Mouse (Mus musculus) liver, embryonic 15.5 days (tissue): ENCODE results near the gene Gm5105. TPM values are rescaled to one million over a fixed set of nuclear protein-coding genes. Genes with fewer than 3 reads are reported as not detected.

Experiments used
- ATAC-seq: fragments of 200-750 bp; cut with Nextera tagmentation; 2 replicates; pipeline ENCODE4 v1.8.0; 2017; ENCODE audit warnings: moderate number of reproducible peaks, mild to moderate bottlenecking, moderate library complexity; ENCODE audit not compliant: insufficient read depth
- H3K27ac ChIP-seq: fragments of 300-500 bp; sonication (generic); replicated peaks from 2 replicates; pipeline ENCODE4 v1.5.1; 2015; ENCODE audit warnings: mild to moderate bottlenecking, inconsistent platforms
- H3K27me3 ChIP-seq: fragments of 300-500 bp; sonication (generic); 2 replicates; pipeline ENCODE4 v1.6.1; 2015; ENCODE audit warnings: mild to moderate bottlenecking, inconsistent platforms
- H3K36me3 ChIP-seq: fragments of 300-500 bp; sonication (generic); replicated peaks from 2 replicates; pipeline ENCODE4 v1.6.1; 2015; ENCODE audit warnings: moderate library complexity, mild to moderate bottlenecking, inconsistent platforms
- H3K4me1 ChIP-seq: fragments of 300-500 bp; sonication (generic); replicated peaks from 2 replicates; pipeline ENCODE4 v1.6.1; 2015; ENCODE audit warnings: inconsistent platforms
- H3K4me2 ChIP-seq: fragments of 300-500 bp; sonication (generic); 2 replicates; pipeline ENCODE4 v1.6.1; 2015; ENCODE audit warnings: moderate library complexity, mild to moderate bottlenecking, inconsistent platforms
- H3K4me3 ChIP-seq: fragments of 300-500 bp; sonication (generic); replicated peaks from 2 replicates; pipeline ENCODE4 v1.5.1; 2015; ENCODE audit warnings: mild to moderate bottlenecking, inconsistent platforms
- H3K9ac ChIP-seq: fragments of 300-500 bp; sonication (generic); 2 replicates; pipeline ENCODE4 v1.6.1; 2015; ENCODE audit warnings: moderate library complexity, mild to moderate bottlenecking, inconsistent platforms
- H3K9me3 ChIP-seq: fragments of 300-500 bp; sonication (generic); replicated peaks from 2 replicates; pipeline ENCODE4 v1.6.1; 2016; ENCODE audit warnings: inconsistent platforms
- WGBS: fragments of 180-500 bp; shearing (Covaris S2); methylation state at CpG from one replicate; pipeline ENCODE4 v1.1.7; 2015; ENCODE audit warnings: mixed read lengths; ENCODE audit not compliant: insufficient replicate concordance; 5-methylcytosine and 5-hydroxymethylcytosine counted together
- polyA plus RNA-seq: library from polyadenylated mRNA; unstranded; fragments of >200 nt; fragmentation: Nextera tagmentation; extraction: Ambion mirVana; gene quantifications from 2 replicates; pipeline ENCODE4 v1.2.1, GENCODE M21; 2015

The Gm5105 gene
- polyA plus RNA-seq, 1 experiment from 2014 or later: 0.09 TPM

DNA sequence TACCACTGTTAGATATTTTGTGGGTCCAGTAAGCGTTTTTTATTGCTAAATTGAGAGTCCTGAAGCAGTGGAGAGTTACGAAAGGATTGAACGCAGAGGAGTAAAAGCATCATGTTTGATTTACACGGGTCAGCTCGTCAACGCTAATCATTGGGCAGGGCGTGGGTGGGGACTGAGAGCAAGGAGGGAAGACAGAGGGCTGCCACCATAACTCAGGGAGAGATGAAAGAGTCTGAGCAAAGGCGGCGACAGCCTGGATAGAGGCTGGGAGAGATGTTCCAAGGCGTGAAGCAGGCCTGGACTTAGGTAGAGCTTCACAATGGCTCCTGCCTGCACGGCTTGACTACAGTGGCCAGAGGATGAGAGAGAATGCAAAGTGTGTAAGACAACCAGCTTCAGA, 16.4 kb downstream of the Gm5105 start:
- Histone ChIP-seq H3K9ac (no peak overlapping the region), H3K27ac (no peak overlapping the region), H3K9me3 (no peaks in the 10 kb centered on the region), H3K4me1 (peaks cover 2% of the 10 kb centered on the region; the same call in 1 of the 2 replicates), H3K4me3 (no peak overlapping the region), H3K4me2 (no peak overlapping the region), H3K27me3 (no peaks in the 10 kb centered on the region), H3K36me3 (no peaks in the 10 kb centered on the region)
- WGBS: 62% methylated on average over 11 of the region's 11 CpGs
- ATAC-seq: no peak

DNA sequence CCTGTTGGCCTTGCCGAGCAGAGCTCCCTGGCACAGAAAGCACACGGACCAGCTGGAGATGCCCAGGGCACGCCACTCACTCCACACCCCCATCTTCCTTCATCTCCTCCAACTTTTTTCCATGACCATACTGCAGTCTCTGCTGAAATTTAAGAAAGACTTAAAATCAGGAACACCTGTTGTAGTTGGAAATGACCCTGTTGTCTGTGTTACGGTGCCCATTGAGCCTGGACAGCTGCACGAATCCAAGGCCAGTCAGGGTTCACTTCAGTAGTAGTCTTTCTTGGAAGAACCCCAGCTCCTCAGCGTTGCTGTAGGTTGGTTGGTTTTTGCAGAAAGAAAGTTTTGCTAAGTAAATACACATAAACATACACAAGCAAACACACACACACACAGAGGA, 17.6 kb downstream of the Gm5105 start:
- Histone ChIP-seq H3K9ac (no peak overlapping the region), H3K27me3 (no peaks in the 10 kb centered on the region), H3K36me3 (no peaks in the 10 kb centered on the region), H3K4me3 (no peak overlapping the region), H3K4me2 (no peak overlapping the region), H3K27ac (no peak overlapping the region), H3K4me1 (peaks cover 2% of the 10 kb centered on the region; the same call in 1 of the 2 replicates), H3K9me3 (no peaks in the 10 kb centered on the region)
- whole genome bisulfite sequencing: 69% methylated on average over 6 of the region's 6 CpGs
- no peak for ATAC-seq

DNA sequence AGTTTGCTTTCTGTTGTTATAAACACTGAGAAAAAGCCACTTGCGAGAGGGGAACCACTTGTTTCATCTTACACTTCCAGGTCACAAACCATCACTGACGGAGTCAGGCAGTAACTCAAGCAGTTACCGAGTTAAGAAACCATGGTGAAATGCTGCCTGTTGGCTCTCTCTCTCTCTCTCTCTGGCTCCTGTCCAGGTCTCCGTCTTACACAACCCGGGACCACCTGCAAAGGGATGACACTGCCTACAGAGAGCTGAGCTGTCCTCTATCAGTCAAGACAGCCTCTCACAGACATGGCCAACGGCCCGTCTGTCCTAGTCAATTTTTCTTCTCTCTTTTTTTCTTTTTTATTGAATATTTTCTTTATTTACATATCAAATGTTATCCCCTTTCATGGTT, 23.9 kb downstream of the Gm5105 start:
- no peak overlapping the region for H3K27ac ChIP-seq
- WGBS: 70% methylated on average over 7 of the region's 7 CpGs
- H3K4me3 ChIP-seq: no peak overlapping the region
- H3K36me3 ChIP-seq: no peaks in the 10 kb centered on the region
- H3K9ac ChIP-seq: no peak overlapping the region
- no peak overlapping the region for H3K4me2 ChIP-seq
- no peaks in the 10 kb centered on the region for H3K9me3 ChIP-seq
- ATAC-seq: no peak
- H3K27me3 ChIP-seq: no peaks in the 10 kb centered on the region
- H3K4me1 ChIP-seq: no peaks in the 10 kb centered on the region

DNA sequence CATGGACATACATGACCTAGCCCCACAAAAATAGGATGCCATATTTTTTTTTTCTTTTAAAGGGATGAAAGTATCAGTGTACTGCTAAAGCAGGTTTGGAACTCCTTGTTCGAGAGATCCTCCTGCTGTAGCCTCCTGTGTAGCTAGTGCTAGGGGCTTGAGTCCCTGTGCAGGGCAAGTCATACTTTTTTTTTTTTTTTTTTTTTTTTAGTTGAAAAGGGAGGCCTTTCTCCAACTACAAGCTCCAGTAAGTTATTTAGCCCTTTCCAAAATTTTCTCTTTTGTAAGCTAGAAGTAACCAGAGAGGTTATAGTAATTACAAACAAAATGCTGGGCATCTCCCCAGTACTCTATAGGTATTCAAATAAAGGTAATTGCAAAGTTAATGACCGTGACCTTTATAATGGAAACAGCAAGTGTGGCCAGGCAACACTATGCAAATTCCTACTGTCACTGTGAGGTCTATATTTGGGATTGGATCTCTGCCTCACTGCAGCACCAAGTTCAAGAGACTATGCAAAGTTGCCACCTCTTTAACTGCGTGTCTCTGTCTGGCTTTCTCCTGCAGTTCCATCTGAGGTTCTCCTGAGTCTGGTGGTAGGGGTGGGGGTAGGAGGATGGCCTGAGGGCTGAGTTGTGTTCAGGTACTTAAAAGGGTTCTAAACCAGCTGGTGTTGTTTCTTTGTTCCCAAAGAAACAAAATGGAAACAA, 25.4 kb downstream of the Gm5105 start:
- Histone ChIP-seq H3K4me1 (no peaks in the 10 kb centered on the region), H3K36me3 (no peaks in the 10 kb centered on the region), H3K9ac (no peak overlapping the region), H3K4me3 (no peak overlapping the region), H3K27ac (no peak overlapping the region), H3K27me3 (no peaks in the 10 kb centered on the region), H3K9me3 (no peaks in the 10 kb centered on the region), H3K4me2 (no peak overlapping the region)
- ATAC-seq: no peak
- 62% methylated on average over 3 of the region's 3 CpGs for WGBS

DNA sequence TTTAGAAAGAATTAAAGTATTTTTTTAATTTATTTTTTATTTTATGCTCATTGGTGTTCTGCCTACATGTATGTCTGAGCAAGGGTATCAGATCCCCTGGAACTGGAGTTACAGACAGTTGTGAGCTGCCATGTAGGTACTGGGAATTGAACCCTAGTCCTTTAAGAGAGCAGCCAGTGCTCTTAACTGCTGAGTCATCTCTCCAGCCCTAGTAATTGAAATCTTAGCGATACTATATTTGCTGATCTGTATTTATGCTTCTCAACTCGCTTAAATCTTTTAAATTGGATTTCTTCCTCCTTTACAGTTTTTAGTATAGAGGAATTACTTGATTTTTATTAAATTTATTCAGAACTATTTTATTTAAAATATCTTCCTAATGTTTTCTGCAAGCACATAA, 26.2 kb downstream of the Gm5105 start:
- Histone ChIP-seq H3K36me3 (no peaks in the 10 kb centered on the region), H3K4me3 (no peak overlapping the region), H3K9me3 (no peaks in the 10 kb centered on the region), H3K4me1 (no peaks in the 10 kb centered on the region), H3K27me3 (no peaks in the 10 kb centered on the region), H3K27ac (no peak overlapping the region), H3K9ac (no peak overlapping the region), H3K4me2 (no peak overlapping the region)
- 51% methylated on average over 2 of the region's 2 CpGs for WGBS
- no peak for ATAC-seq

DNA sequence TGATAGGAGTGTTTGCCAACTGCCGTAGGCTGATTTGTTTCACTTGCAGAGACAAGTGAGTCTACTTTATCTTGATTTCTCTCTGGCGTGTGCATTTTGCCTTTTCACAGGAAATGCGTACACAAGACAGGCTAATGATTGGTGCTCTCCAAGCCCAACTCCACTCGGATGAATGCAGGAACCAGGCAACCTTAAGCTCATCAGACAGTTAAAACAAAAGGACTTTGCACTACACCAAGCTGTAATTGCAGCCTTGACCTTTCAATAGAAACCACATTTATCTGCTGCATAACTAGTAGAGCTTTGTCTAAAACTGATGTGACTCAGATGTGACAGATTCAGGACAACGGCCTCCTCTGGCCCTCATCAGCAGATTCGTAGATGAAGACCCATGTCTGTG, 33.2 kb downstream of the Gm5105 start:
- Histone ChIP-seq H3K36me3 (no peaks in the 10 kb centered on the region), H3K4me2 (no peak overlapping the region), H3K4me1 (no peaks in the 10 kb centered on the region), H3K9me3 (no peaks in the 10 kb centered on the region), H3K4me3 (no peak overlapping the region), H3K9ac (no peak overlapping the region), H3K27me3 (no peaks in the 10 kb centered on the region), H3K27ac (no peak overlapping the region)
- ATAC-seq: no peak
- WGBS: 52% methylated on average over 6 of the region's 6 CpGs

DNA sequence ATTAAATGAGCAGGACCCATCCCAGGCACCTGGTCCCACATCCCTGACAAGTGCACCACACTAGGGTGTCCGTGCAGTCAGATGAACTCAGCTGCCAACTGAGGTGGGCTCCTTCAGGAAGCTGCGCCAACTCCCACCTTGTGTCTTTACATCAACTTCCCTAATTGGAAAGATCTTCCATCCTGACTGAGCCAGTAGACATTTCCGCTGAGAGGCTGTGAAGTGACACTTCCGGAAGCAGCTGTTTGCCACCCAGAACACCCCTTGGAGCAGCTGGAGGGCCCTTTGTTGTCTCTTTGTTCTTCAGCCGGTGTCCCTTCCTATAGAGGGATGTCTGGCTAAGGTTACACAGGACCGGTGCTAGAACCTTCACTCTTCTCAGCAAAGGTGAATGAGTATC, 36.6 kb downstream of the Gm5105 start:
- no peak overlapping the region for H3K27ac ChIP-seq
- no peaks in the 10 kb centered on the region for H3K36me3 ChIP-seq
- H3K4me1 ChIP-seq: no peaks in the 10 kb centered on the region
- 51% methylated on average over 6 of the region's 6 CpGs for WGBS
- no peak for ATAC-seq
- no peak overlapping the region for H3K4me3 ChIP-seq
- no peaks in the 10 kb centered on the region for H3K27me3 ChIP-seq
- no peaks in the 10 kb centered on the region for H3K9me3 ChIP-seq
- no peak overlapping the region for H3K9ac ChIP-seq
- H3K4me2 ChIP-seq: no peak overlapping the region

DNA sequence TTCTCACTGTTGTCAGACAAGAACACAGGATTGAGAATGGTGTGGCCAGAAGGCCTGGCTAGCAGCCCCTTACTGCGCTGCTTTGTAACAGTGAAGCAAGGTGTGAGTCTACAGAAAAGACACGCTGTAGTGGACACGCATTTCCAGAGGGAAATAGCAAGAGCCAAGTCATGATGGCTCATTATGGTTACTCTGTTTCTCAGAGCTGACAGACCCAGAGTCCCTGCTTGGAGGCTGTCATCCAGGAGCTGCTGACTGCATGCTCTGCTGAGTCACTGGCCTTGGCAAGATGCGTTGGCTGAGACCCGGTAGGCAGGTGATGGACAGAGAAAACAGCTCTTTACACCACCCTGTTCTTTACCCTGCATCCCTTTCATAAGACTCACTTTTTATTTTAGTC, 37.8 kb downstream of the Gm5105 start:
- Histone ChIP-seq H3K27ac (no peak overlapping the region), H3K9ac (no peak overlapping the region), H3K36me3 (no peaks in the 10 kb centered on the region), H3K9me3 (no peaks in the 10 kb centered on the region), H3K27me3 (no peaks in the 10 kb centered on the region), H3K4me2 (no peak overlapping the region), H3K4me1 (no peaks in the 10 kb centered on the region), H3K4me3 (no peak overlapping the region)
- 64% methylated on average over 5 of the region's 5 CpGs for WGBS
- no peak for ATAC-seq

DNA sequence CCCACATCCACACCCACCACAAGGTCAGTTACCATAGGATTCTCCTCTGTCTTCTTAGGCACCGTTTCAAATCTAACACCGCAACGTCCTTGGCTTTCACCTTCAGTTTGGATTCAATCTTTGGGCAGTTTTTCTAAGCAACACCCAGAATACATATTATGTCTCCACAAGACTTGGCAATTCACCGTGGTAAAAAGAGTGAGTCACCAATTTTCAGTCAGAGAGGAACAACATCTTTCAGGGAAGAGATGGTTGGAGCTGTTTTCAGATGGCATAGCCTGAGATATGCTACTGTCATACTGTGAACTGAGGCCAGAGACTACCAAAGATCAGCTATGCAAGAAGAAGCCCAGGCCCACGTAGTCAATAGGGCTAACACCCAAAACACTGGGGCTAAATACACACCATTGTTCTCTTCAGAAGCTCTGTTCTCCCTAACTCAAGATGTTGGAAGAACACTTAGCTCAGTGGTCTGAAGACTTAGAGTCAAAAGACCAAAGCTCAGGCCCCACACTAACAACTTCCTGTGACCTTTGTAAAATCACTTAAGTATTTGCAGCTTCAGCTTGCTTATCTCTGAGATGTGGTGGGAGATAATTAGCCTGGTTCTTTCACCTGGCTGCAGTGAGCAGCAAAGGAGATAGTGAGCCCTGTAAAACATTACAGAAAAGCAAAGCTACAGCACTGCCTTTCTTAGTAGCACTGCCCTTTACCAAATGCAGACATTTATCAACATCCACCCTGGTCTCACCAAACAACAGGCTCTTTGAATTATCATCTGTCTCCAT, 39.4 kb downstream of the Gm5105 start:
- no peak for ATAC-seq
- H3K4me2 ChIP-seq: no peak overlapping the region
- no peaks in the 10 kb centered on the region for H3K9me3 ChIP-seq
- H3K9ac ChIP-seq: no peak overlapping the region
- no peaks in the 10 kb centered on the region for H3K27me3 ChIP-seq
- no peaks in the 10 kb centered on the region for H3K36me3 ChIP-seq
- H3K27ac ChIP-seq: no peak overlapping the region
- 62% methylated on average over 5 of the region's 5 CpGs for WGBS
- H3K4me3 ChIP-seq: no peak overlapping the region
- H3K4me1 ChIP-seq: no peaks in the 10 kb centered on the region

DNA sequence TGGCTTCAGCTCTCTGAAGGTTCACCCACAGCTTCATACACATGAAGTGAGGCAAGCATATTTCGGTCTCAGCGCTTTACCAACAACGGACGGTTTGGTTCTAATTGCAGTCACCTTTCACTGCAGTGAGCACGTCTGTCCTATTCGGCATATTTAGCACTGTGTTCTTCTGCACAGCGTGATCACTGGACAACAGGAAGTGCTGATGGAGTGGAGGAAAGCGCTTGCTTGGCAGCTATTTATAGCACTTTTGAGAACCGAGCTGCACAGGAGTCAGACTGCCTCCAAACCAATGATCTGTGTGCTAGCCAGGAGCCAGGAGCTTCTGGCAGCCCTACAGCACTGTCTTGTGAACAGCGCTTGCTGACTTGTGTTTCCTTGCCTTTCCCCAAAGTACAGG, 40.9 kb downstream of the Gm5105 start:
- H3K36me3 ChIP-seq: no peaks in the 10 kb centered on the region
- WGBS: 36% methylated on average over 10 of the region's 10 CpGs
- H3K9me3 ChIP-seq: no peaks in the 10 kb centered on the region
- H3K4me3 ChIP-seq: no peak overlapping the region
- H3K27ac ChIP-seq: no peak overlapping the region
- H3K27me3 ChIP-seq: no peaks in the 10 kb centered on the region
- no peak overlapping the region for H3K9ac ChIP-seq
- H3K4me1 ChIP-seq: no peaks in the 10 kb centered on the region
- no peak overlapping the region for H3K4me2 ChIP-seq
- ATAC-seq: no peak

DNA sequence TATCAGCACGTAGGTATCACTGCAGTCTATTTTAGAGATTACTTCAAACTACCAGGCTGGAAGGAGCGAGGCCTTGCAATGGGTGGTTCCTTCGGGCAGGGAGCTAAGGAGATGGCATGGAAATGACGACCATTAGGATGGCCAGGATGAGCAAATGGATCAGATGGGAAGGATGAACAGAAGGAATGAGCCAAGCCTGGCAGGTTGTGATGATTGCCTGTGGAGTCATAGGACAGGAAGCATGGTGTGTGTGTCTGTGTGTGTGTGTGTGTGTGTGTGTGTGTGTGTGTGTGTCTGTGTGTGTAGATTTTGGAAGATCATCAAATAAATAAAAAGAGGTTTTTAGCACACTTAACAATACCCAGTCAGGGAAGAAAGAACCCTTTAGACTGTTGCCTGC, 44.5 kb downstream of the Gm5105 start:
- Histone ChIP-seq H3K27ac (no peak overlapping the region), H3K9ac (no peak overlapping the region), H3K4me1 (no peaks in the 10 kb centered on the region), H3K4me2 (no peak overlapping the region), H3K36me3 (no peaks in the 10 kb centered on the region), H3K9me3 (no peaks in the 10 kb centered on the region), H3K27me3 (no peaks in the 10 kb centered on the region), H3K4me3 (no peak overlapping the region)
- 67% methylated on average over 4 of the region's 4 CpGs for WGBS
- no peak for ATAC-seq
